Mouse (Mus musculus) heart, adult 2 months (tissue): Measurements from ENCODE around the gene Wdr45.

Source experiments
- CTCF ChIP-seq: fragments of 200-600 bp; IDR thresholded peaks from 2 replicates; pipeline ENCODE4 v1.8.1; 2022; ENCODE audit warnings: antibody characterized with exemption, mild to moderate bottlenecking, moderate library complexity
- POLR2A ChIP-seq: fragments of 200-500 bp; IDR thresholded peaks from 2 replicates; pipeline ENCODE4 v1.6.1; 2011; ENCODE audit warnings: mild to moderate bottlenecking, low read depth, low read length, control low read depth; ENCODE audit not compliant: insufficient read depth

- TF ChIP-seq CTCF (no peak), POLR2A (no peak)
Observed at GRCm38 (mm10) chrX:7744940-7745339, 30.8 kb downstream of the Wdr45 start.
